Mouse (Mus musculus): Measurements from ENCODE around the gene Adgra1. TPM values are rescaled to one million over a fixed set of nuclear protein-coding genes. Genes with fewer than 3 reads are reported as not detected.

Adgra1 gene
- polyA plus RNA-seq, 1 experiment = not detected

DNA sequence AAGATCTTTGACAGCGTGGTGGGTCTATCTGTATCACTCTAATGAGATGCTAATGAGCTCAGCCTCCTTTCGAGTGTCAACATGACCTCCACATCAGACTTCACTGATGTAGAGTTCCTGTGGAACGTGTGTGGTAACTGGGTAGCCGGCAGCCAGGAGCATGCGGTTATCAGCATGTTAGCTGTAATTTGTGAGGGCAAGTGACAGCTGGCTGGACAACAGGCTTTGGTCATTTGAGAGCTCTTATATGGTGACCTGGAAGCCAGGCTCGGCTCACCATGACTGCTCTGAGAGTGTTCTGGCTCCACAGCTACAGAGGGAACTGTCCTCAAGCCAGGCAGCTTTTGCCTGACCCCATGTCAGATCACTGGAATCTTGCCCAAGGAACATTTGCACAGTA, 8.4 kb downstream of the Adgra1 start:
- no peak overlapping the region for H3K4me3 ChIP-seq (ENCODE audit: low read depth, low read length)
- no peaks in the 10 kb centered on the region for H3K27me3 ChIP-seq (ENCODE audit: control insufficient read depth, insufficient read depth, low read length, poor library complexity, severe bottlenecking)
- H3K27ac ChIP-seq (ENCODE audit: insufficient read depth, low read length) = no peak overlapping the region
- no peaks in the 10 kb centered on the region for H3K36me3 ChIP-seq (ENCODE audit: control insufficient read depth, insufficient read depth, low read length, poor library complexity, severe bottlenecking)
- TF ChIP-seq EP300 (IDR thresholded peaks at IDR 0.05; ENCODE audit: insufficient read depth, low read depth, low read length) = no peak
- TF ChIP-seq POLR2A (IDR thresholded peaks at IDR 0.05; ENCODE audit: insufficient read depth, low read length) = no peak
- no peak overlapping the region for H3K9ac ChIP-seq (ENCODE audit: low read depth, poor library complexity, severe bottlenecking)
- no peaks in the 10 kb centered on the region for H3K4me1 ChIP-seq (ENCODE audit: control insufficient read depth, insufficient read depth, low read length)
- no peaks in the 10 kb centered on the region for H3K9me3 ChIP-seq (replicated peaks; ENCODE audit: control insufficient read depth, insufficient read depth, low read length, poor library complexity, severe bottlenecking)

GRCm38 (mm10) chr7:139843140-139843539, 9.2 kb downstream of the Adgra1 start:
- no peak for TF ChIP-seq POLR2A (IDR thresholded peaks at IDR 0.05; ENCODE audit: insufficient read depth, low read length)
- TF ChIP-seq CTCF (IDR thresholded peaks at IDR 0.05; ENCODE audit: low read depth, low read length) = no peak
- no peak overlapping the region for H3K9ac ChIP-seq (ENCODE audit: low read depth, poor library complexity, severe bottlenecking)
- no peaks in the 10 kb centered on the region for H3K9me3 ChIP-seq (replicated peaks; ENCODE audit: control insufficient read depth, insufficient read depth, low read length, poor library complexity, severe bottlenecking)
- no peaks in the 10 kb centered on the region for H3K27me3 ChIP-seq (ENCODE audit: control insufficient read depth, insufficient read depth, low read length, poor library complexity, severe bottlenecking)
- no peaks in the 10 kb centered on the region for H3K4me1 ChIP-seq (ENCODE audit: control insufficient read depth, insufficient read depth, low read length)
- no peak overlapping the region for H3K27ac ChIP-seq (ENCODE audit: insufficient read depth, low read length)
- H3K4me3 ChIP-seq (ENCODE audit: low read depth, low read length) = no peak overlapping the region
- no peaks in the 10 kb centered on the region for H3K36me3 ChIP-seq (ENCODE audit: control insufficient read depth, insufficient read depth, low read length, poor library complexity, severe bottlenecking)

DNA sequence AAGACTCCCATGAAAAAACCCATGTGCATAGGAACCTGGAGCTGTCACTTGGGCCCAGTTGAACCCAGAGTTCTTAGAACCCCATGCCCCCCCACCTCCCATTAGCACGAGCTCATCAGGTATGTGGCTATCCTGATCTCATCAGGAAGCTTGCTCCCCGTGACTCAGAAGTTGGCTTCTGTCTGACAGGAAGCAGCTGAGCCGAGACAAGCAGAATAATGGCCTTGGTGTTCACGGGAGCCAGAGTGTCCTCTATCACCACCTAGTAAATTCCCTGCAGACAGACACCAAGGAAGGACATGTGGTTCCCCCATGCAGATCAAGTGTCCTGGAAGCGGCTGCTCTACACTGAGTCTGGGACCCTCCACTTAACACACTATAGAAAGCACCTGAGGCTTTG, 9.8 kb downstream of the Adgra1 start:
- H3K4me3 ChIP-seq (ENCODE audit: low read depth, low read length) = no peak overlapping the region

DNA sequence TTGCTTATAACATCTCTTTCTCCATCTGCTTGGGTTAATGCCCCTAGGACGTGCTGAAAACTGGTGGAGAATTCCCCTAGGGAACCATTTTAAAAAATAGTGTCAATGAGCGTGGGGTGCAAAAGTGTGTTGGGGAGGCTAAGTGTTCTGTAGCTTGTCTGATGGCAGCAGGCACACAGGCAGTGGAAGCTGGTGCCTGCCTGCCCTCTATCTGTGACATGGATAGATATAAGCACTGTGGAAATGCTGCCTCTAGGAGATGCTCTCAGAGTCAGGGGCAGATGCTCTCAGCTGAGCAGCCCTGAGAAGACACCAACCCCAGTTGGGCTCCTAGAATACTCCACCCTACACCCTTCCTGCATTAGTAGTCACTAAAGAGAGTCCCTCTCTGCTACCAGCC, 11.1 kb downstream of the Adgra1 start:
- Histone ChIP-seq H3K27me3 (ENCODE audit: control insufficient read depth, insufficient read depth, low read length, poor library complexity, severe bottlenecking) (no peaks in the 10 kb centered on the region), H3K27ac (ENCODE audit: insufficient read depth, low read length) (no peak overlapping the region), H3K36me3 (ENCODE audit: control insufficient read depth, insufficient read depth, low read length, poor library complexity, severe bottlenecking) (no peaks in the 10 kb centered on the region), H3K4me3 (ENCODE audit: low read depth, low read length) (no peak overlapping the region), H3K9ac (ENCODE audit: low read depth, poor library complexity, severe bottlenecking) (no peak overlapping the region), H3K9me3 (replicated peaks; ENCODE audit: control insufficient read depth, insufficient read depth, low read length, poor library complexity, severe bottlenecking) (no peaks in the 10 kb centered on the region), H3K4me1 (ENCODE audit: control insufficient read depth, insufficient read depth, low read length) (no peaks in the 10 kb centered on the region)
- TF ChIP-seq POLR2A (IDR thresholded peaks at IDR 0.05; ENCODE audit: insufficient read depth, low read length) (no peak), CTCF (IDR thresholded peaks at IDR 0.05; ENCODE audit: low read depth, low read length) (no peak), EP300 (IDR thresholded peaks at IDR 0.05; ENCODE audit: insufficient read depth, low read depth, low read length) (no peak)

More for the DNA sequence above, 9.8 kb downstream of the Adgra1 start:
- H3K27ac ChIP-seq (ENCODE audit: insufficient read depth, low read length) = no peak overlapping the region
- TF ChIP-seq CTCF (IDR thresholded peaks at IDR 0.05; ENCODE audit: low read depth, low read length) (no peak), EP300 (IDR thresholded peaks at IDR 0.05; ENCODE audit: insufficient read depth, low read depth, low read length) (no peak), POLR2A (IDR thresholded peaks at IDR 0.05; ENCODE audit: insufficient read depth, low read length) (no peak)
- no peaks in the 10 kb centered on the region for H3K9me3 ChIP-seq (replicated peaks; ENCODE audit: control insufficient read depth, insufficient read depth, low read length, poor library complexity, severe bottlenecking)
- H3K36me3 ChIP-seq (ENCODE audit: control insufficient read depth, insufficient read depth, low read length, poor library complexity, severe bottlenecking) = no peaks in the 10 kb centered on the region
- H3K4me1 ChIP-seq (ENCODE audit: control insufficient read depth, insufficient read depth, low read length) = no peaks in the 10 kb centered on the region
- no peak overlapping the region for H3K9ac ChIP-seq (ENCODE audit: low read depth, poor library complexity, severe bottlenecking)
- no peaks in the 10 kb centered on the region for H3K27me3 ChIP-seq (ENCODE audit: control insufficient read depth, insufficient read depth, low read length, poor library complexity, severe bottlenecking)

DNA sequence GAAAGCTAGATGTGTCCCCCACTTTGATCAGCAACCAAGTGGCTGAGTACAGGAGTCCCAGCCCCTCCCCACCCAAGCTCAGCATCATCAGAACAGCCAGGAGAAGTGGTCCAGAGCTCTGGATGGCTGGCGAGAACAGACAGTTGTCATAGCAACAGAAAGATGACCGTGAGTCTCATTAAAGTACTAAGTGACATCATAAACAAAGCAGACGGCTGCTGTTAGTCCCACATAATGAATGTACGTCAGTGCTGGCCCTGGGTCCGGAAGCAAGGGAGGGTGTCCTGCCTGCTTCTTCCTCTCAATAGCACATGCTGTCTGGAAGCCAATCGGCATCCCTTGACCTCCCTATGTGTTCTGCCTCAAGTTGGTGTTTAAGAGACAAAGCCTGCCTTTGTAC, 16.2 kb downstream of the Adgra1 start:
- H3K27me3 ChIP-seq (ENCODE audit: control insufficient read depth, insufficient read depth, low read length, poor library complexity, severe bottlenecking) = no peaks in the 10 kb centered on the region
- no peaks in the 10 kb centered on the region for H3K9me3 ChIP-seq (replicated peaks; ENCODE audit: control insufficient read depth, insufficient read depth, low read length, poor library complexity, severe bottlenecking)
- H3K36me3 ChIP-seq (ENCODE audit: control insufficient read depth, insufficient read depth, low read length, poor library complexity, severe bottlenecking) = no peaks in the 10 kb centered on the region
- TF ChIP-seq POLR2A (IDR thresholded peaks at IDR 0.05; ENCODE audit: insufficient read depth, low read length) (no peak), CTCF (IDR thresholded peaks at IDR 0.05; ENCODE audit: low read depth, low read length) (no peak), EP300 (IDR thresholded peaks at IDR 0.05; ENCODE audit: insufficient read depth, low read depth, low read length) (no peak)
- no peaks in the 10 kb centered on the region for H3K4me1 ChIP-seq (ENCODE audit: control insufficient read depth, insufficient read depth, low read length)
- no peak overlapping the region for H3K9ac ChIP-seq (ENCODE audit: low read depth, poor library complexity, severe bottlenecking)
- no peak overlapping the region for H3K4me3 ChIP-seq (ENCODE audit: low read depth, low read length)
- H3K27ac ChIP-seq (ENCODE audit: insufficient read depth, low read length) = no peak overlapping the region

DNA sequence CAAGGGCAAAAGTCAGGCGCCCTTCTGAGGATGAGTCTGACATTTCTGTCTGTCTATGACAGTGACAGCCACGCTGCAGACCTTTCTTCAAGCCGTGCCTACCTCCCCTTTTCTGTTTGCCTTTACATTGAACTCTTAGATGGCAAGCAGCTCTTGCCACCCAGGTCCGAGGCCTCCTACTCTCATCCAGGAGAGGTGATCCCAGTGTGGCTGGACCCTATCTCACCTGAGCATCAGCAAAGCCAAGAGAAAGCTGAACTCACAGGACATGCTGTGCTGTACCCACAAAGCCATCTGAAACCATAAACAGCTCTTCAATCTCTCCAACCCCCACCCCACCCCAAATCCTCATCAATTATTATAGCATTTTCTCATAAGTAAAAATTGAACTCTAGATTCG, 16.7 kb downstream of the Adgra1 start:
- Histone ChIP-seq H3K27ac (ENCODE audit: insufficient read depth, low read length) (no peak overlapping the region), H3K9ac (ENCODE audit: low read depth, poor library complexity, severe bottlenecking) (no peak overlapping the region), H3K4me3 (ENCODE audit: low read depth, low read length) (no peak overlapping the region), H3K9me3 (replicated peaks; ENCODE audit: control insufficient read depth, insufficient read depth, low read length, poor library complexity, severe bottlenecking) (no peaks in the 10 kb centered on the region), H3K27me3 (ENCODE audit: control insufficient read depth, insufficient read depth, low read length, poor library complexity, severe bottlenecking) (no peaks in the 10 kb centered on the region), H3K36me3 (ENCODE audit: control insufficient read depth, insufficient read depth, low read length, poor library complexity, severe bottlenecking) (no peaks in the 10 kb centered on the region), H3K4me1 (ENCODE audit: control insufficient read depth, insufficient read depth, low read length) (no peaks in the 10 kb centered on the region)
- TF ChIP-seq CTCF (IDR thresholded peaks at IDR 0.05; ENCODE audit: low read depth, low read length) (no peak), EP300 (IDR thresholded peaks at IDR 0.05; ENCODE audit: insufficient read depth, low read depth, low read length) (no peak), POLR2A (IDR thresholded peaks at IDR 0.05; ENCODE audit: insufficient read depth, low read length) (no peak)
